Mouse (Mus musculus): ENCODE results near the gene Klhl10. TPM values are rescaled to one million over a fixed set of nuclear protein-coding genes. Genes with fewer than 3 reads are reported as not detected.
A peak's percentile ranks its signal among the peaks of the same experiment; 100 is the strongest.

The Klhl10 gene
- polyA plus RNA-seq, 1 experiment from 2014 or later = 0.68 TPM

- WGBS = 97% methylated on average over 7 of the region's 7 CpGs
- no peak overlapping the region for H3K4me2 ChIP-seq (ENCODE audit: low read depth, low read length)
- H3K9me3 ChIP-seq (ENCODE audit: control insufficient read depth, low read length) = no peaks in the 10 kb centered on the region
- no peak overlapping the region for H3K27ac ChIP-seq (ENCODE audit: low read depth, low read length)
- no peak overlapping the region for H3K9ac ChIP-seq (replicated peaks; ENCODE audit: low read depth, low read length)
- H3K4me1 ChIP-seq (ENCODE audit: control insufficient read depth, insufficient read depth, low read length) = peaks cover 5% of the 10 kb centered on the region; the same call in 1 of the 2 replicates
- H3K36me3 ChIP-seq (ENCODE audit: control insufficient read depth, insufficient read depth, low read length) = no peaks in the 10 kb centered on the region
- H3K4me3 ChIP-seq (ENCODE audit: low read depth, low read length) = no peak overlapping the region
- H3K27me3 ChIP-seq (ENCODE audit: control insufficient read depth, insufficient read depth, low read length) = no peaks in the 10 kb centered on the region
- no peak for ATAC-seq (ENCODE audit: low read depth)
These were observed 43.2 kb upstream of the Klhl10 start for GRCm38 (mm10) chr11:100398517-100398916.

DNA sequence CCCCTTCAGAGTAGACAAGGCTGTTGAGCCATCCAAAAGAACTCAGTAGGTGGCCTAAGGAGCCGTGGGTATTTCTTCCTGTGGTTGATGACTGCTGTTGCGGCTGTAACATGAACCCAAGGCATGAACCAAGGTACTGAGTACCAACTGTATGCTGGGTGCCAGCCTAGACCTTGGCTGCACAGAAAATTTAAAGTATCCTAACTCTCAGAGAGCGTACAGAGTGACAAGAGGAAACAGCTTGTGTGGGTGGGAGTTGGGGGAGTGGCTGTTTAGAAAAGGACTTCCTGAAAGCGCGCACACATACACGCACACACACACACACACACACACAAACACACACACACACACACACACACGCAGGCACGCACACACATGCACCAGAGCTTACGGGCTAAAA is 42.4 kb upstream of the Klhl10 start:
- Histone ChIP-seq H3K9me3 (ENCODE audit: control insufficient read depth, low read length) (no peaks in the 10 kb centered on the region), H3K27me3 (ENCODE audit: control insufficient read depth, insufficient read depth, low read length) (no peaks in the 10 kb centered on the region), H3K4me2 (ENCODE audit: low read depth, low read length) (no peak overlapping the region), H3K4me3 (ENCODE audit: low read depth, low read length) (no peak overlapping the region), H3K36me3 (ENCODE audit: control insufficient read depth, insufficient read depth, low read length) (no peaks in the 10 kb centered on the region), H3K27ac (ENCODE audit: low read depth, low read length) (no peak overlapping the region), H3K9ac (replicated peaks; ENCODE audit: low read depth, low read length) (no peak overlapping the region), H3K4me1 (ENCODE audit: control insufficient read depth, insufficient read depth, low read length) (peaks cover 5% of the 10 kb centered on the region; the same call in 1 of the 2 replicates)
- no peak for ATAC-seq (ENCODE audit: low read depth)
- 83% methylated on average over 9 of the region's 9 CpGs for WGBS

DNA sequence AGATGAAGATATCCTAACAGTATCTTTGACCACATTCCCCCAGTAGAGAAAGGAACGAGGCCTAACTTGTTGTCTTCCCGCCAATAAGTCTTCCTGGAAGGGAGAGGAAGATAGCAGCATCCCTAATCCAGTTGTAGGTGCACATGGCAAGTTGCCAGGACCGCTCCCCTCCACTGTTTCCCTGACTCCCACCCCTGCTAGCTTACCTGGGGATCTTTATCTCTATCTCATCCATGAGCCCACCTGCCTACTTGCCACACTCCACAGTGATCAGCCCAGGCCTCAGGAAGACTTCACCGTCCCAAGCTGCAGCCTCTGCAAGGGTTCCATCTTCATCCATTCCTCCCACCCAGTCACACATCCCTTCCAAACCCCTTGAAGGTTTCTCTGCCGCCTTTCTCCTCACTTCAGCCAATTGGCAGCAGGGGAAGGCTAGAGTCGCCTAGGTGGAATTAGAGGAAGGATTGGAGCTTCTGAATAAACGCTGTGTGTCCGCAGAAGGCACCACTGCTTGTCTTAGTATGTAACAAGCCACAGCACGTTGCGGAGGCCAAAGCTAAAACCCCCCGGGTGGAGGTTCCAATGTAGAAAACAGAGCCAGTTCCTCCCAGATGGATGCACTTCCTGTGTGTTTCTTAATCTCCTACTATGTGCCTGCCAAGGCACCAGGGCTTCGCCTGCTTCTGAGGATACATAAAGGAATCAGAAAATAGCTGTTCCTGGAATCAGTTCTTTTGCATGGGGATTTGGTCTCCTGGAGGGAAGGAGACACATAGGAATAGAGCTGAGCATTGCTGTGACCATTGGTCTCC is 41.8 kb upstream of the Klhl10 start:
- no peak for ATAC-seq (ENCODE audit: low read depth)
- Histone ChIP-seq H3K4me2 (ENCODE audit: low read depth, low read length) (no peak overlapping the region), H3K27me3 (ENCODE audit: control insufficient read depth, insufficient read depth, low read length) (no peaks in the 10 kb centered on the region), H3K9me3 (ENCODE audit: control insufficient read depth, low read length) (no peaks in the 10 kb centered on the region), H3K4me3 (ENCODE audit: low read depth, low read length) (no peak overlapping the region), H3K4me1 (ENCODE audit: control insufficient read depth, insufficient read depth, low read length) (peaks cover 3% of the 10 kb centered on the region; the same call in 1 of the 2 replicates), H3K27ac (ENCODE audit: low read depth, low read length) (no peak overlapping the region), H3K36me3 (ENCODE audit: control insufficient read depth, insufficient read depth, low read length) (no peaks in the 10 kb centered on the region), H3K9ac (replicated peaks; ENCODE audit: low read depth, low read length) (0 out of 2 replicates have a peak overlapping the region, but pooled peaks have one; percentile 25)
- WGBS = 83% methylated on average over 12 of the region's 12 CpGs

- Histone ChIP-seq H3K4me2 (ENCODE audit: low read depth, low read length) (no peak overlapping the region), H3K9me3 (ENCODE audit: control insufficient read depth, low read length) (no peaks in the 10 kb centered on the region), H3K4me1 (ENCODE audit: control insufficient read depth, insufficient read depth, low read length) (peaks cover 2% of the 10 kb centered on the region; the same call in 1 of the 2 replicates), H3K4me3 (ENCODE audit: low read depth, low read length) (no peak overlapping the region), H3K27me3 (ENCODE audit: control insufficient read depth, insufficient read depth, low read length) (no peaks in the 10 kb centered on the region), H3K27ac (ENCODE audit: low read depth, low read length) (no peak overlapping the region), H3K36me3 (ENCODE audit: control insufficient read depth, insufficient read depth, low read length) (no peaks in the 10 kb centered on the region), H3K9ac (replicated peaks; ENCODE audit: low read depth, low read length) (no peak overlapping the region)
- no peak for ATAC-seq (ENCODE audit: low read depth)
- WGBS = 77% methylated on average over 6 of the region's 6 CpGs
These were observed 40.9 kb upstream of the Klhl10 start for GRCm38 (mm10) chr11:100400842-100401241.

DNA sequence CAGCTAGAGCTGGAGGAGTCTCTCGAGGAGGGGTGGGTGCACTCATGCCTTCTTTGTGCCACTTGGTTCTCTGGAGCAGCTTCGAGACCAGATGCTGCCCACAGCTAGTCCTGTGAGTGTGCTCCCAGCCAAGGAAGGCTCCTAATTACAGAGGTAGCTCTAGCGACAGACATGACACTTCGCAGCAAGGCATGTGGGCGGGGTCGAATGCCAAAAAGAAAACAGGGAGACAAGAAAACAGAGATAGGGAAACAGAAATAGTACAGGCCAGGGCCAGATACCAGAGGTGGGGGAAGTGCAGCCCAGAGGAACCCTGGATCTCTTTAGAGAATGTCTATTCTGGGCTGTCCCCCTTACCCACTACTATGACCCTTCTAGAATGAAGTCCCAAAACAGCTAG is 39.5 kb upstream of the Klhl10 start:
- 46% methylated on average over 6 of the region's 6 CpGs for WGBS
- Histone ChIP-seq H3K36me3 (ENCODE audit: control insufficient read depth, insufficient read depth, low read length) (no peaks in the 10 kb centered on the region), H3K9me3 (ENCODE audit: control insufficient read depth, low read length) (no peaks in the 10 kb centered on the region), H3K4me2 (ENCODE audit: low read depth, low read length) (no peak overlapping the region), H3K4me3 (ENCODE audit: low read depth, low read length) (no peak overlapping the region), H3K27me3 (ENCODE audit: control insufficient read depth, insufficient read depth, low read length) (no peaks in the 10 kb centered on the region), H3K9ac (replicated peaks; ENCODE audit: low read depth, low read length) (no peak overlapping the region), H3K4me1 (ENCODE audit: control insufficient read depth, insufficient read depth, low read length) (no peaks in the 10 kb centered on the region), H3K27ac (ENCODE audit: low read depth, low read length) (no peak overlapping the region)
- no peak for ATAC-seq (ENCODE audit: low read depth)

DNA sequence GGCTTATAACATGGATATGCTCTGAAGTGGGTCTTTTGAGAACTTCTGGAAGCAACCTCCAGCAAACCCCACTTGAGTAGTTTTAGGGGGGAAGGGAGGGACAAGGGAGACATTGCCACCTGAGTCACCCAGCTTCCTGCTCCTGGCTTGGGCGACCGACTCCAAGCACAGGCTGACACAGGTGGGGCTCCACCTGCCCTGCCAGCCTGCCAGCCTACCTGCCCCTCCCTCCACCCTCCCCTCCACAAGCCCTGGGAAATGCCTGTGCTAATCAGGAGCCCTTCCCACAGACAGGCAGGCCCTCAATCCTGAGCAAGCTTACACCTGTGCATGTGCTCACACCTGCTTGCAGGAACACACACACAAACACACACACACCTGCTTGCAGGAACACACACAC is 39.0 kb upstream of the Klhl10 start:
- H3K9ac ChIP-seq (replicated peaks; ENCODE audit: low read depth, low read length) = no peak overlapping the region
- H3K4me2 ChIP-seq (ENCODE audit: low read depth, low read length) = no peak overlapping the region
- H3K4me1 ChIP-seq (ENCODE audit: control insufficient read depth, insufficient read depth, low read length) = no peaks in the 10 kb centered on the region
- no peaks in the 10 kb centered on the region for H3K9me3 ChIP-seq (ENCODE audit: control insufficient read depth, low read length)
- H3K27ac ChIP-seq (ENCODE audit: low read depth, low read length) = no peak overlapping the region
- no peak overlapping the region for H3K4me3 ChIP-seq (ENCODE audit: low read depth, low read length)
- ATAC-seq (ENCODE audit: low read depth) = no peak
- no peaks in the 10 kb centered on the region for H3K27me3 ChIP-seq (ENCODE audit: control insufficient read depth, insufficient read depth, low read length)
- 77% methylated on average over 2 of the region's 2 CpGs for WGBS
- no peaks in the 10 kb centered on the region for H3K36me3 ChIP-seq (ENCODE audit: control insufficient read depth, insufficient read depth, low read length)

GRCm38 (mm10) chr11:100403445-100404134 is 38.1 kb upstream of the Klhl10 start:
- Histone ChIP-seq H3K4me1 (ENCODE audit: control insufficient read depth, insufficient read depth, low read length) (no peaks in the 10 kb centered on the region), H3K4me3 (ENCODE audit: low read depth, low read length) (no peak overlapping the region), H3K36me3 (ENCODE audit: control insufficient read depth, insufficient read depth, low read length) (no peaks in the 10 kb centered on the region), H3K4me2 (ENCODE audit: low read depth, low read length) (no peak overlapping the region), H3K27ac (ENCODE audit: low read depth, low read length) (no peak overlapping the region), H3K27me3 (ENCODE audit: control insufficient read depth, insufficient read depth, low read length) (no peaks in the 10 kb centered on the region), H3K9me3 (ENCODE audit: control insufficient read depth, low read length) (no peaks in the 10 kb centered on the region), H3K9ac (replicated peaks; ENCODE audit: low read depth, low read length) (no peak overlapping the region)
- ATAC-seq (ENCODE audit: low read depth) = no peak
- 68% methylated on average over 10 of the region's 10 CpGs for WGBS

GRCm38 (mm10) chr11:100404456-100405074 is 37.2 kb upstream of the Klhl10 start:
- Histone ChIP-seq H3K9ac (replicated peaks; ENCODE audit: low read depth, low read length) (no peak overlapping the region), H3K27ac (ENCODE audit: low read depth, low read length) (no peak overlapping the region), H3K9me3 (ENCODE audit: control insufficient read depth, low read length) (no peaks in the 10 kb centered on the region), H3K4me3 (ENCODE audit: low read depth, low read length) (no peak overlapping the region), H3K4me1 (ENCODE audit: control insufficient read depth, insufficient read depth, low read length) (no peaks in the 10 kb centered on the region), H3K27me3 (ENCODE audit: control insufficient read depth, insufficient read depth, low read length) (no peaks in the 10 kb centered on the region), H3K4me2 (ENCODE audit: low read depth, low read length) (no peak overlapping the region), H3K36me3 (ENCODE audit: control insufficient read depth, insufficient read depth, low read length) (no peaks in the 10 kb centered on the region)
- ATAC-seq (ENCODE audit: low read depth) = no peak
- 85% methylated on average over 3 of the region's 3 CpGs for WGBS

DNA sequence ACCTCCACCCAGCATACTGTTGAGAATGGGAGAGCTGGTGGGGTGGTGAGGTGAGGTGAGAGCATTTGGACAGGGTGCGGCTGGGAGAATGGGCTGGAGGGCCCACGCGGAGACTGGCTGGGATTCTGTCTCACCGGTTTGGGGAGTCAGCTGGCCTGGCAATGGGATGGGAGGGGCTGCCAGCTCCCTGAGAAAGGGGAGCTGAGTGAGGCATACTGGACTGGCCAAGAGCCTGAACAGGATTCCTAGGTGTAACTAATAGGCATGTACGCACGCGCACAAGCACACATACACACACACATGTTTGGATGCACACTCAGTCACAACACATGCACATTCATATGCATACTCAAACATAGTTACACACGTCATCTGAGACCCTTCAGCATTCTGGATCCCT is 35.4 kb upstream of the Klhl10 start:
- no peaks in the 10 kb centered on the region for H3K27me3 ChIP-seq (ENCODE audit: control insufficient read depth, insufficient read depth, low read length)
- 83% methylated on average over 8 of the region's 8 CpGs for WGBS
- no peak for ATAC-seq (ENCODE audit: low read depth)
- H3K4me3 ChIP-seq (ENCODE audit: low read depth, low read length) = no peak overlapping the region
- no peaks in the 10 kb centered on the region for H3K9me3 ChIP-seq (ENCODE audit: control insufficient read depth, low read length)
- H3K27ac ChIP-seq (ENCODE audit: low read depth, low read length) = no peak overlapping the region
- H3K9ac ChIP-seq (replicated peaks; ENCODE audit: low read depth, low read length) = no peak overlapping the region
- no peak overlapping the region for H3K4me2 ChIP-seq (ENCODE audit: low read depth, low read length)
- no peaks in the 10 kb centered on the region for H3K36me3 ChIP-seq (ENCODE audit: control insufficient read depth, insufficient read depth, low read length)
- no peaks in the 10 kb centered on the region for H3K4me1 ChIP-seq (ENCODE audit: control insufficient read depth, insufficient read depth, low read length)

Measured in neural tube, embryonic 14.5 days (tissue).